Mouse (Mus musculus): ENCODE results near the gene 4933405L10Rik. TPM values are rescaled to one million over a fixed set of nuclear protein-coding genes. Genes with fewer than 3 reads are reported as not detected.

4933405L10Rik gene
- polyA plus RNA-seq, 1 experiment = 0.92 TPM

DNA sequence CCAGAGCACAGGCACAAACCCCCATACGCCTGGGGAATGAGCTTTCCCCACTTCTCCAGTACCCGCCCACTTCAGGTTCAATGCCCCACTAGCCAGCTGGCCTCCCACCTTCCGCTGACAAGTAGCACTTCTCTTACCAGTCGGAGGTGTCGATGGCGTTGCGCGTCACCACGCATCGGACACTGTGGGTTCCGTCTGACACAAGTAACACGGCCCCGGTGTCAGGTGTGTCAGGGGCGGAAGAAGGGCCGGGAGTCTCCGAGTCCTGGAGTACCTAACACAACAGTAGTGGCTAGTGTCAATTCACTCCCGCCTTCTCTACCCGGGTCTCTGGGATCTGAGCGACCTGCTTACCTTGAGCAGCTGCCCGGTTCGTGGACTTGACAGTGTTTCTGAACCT lies 6.9 kb upstream of the 4933405L10Rik start:
- DNase-seq (ENCODE audit: extremely low spot score in 1 of 2, low spot score in 1 of 2) = peak; percentile 59 to 73

DNA sequence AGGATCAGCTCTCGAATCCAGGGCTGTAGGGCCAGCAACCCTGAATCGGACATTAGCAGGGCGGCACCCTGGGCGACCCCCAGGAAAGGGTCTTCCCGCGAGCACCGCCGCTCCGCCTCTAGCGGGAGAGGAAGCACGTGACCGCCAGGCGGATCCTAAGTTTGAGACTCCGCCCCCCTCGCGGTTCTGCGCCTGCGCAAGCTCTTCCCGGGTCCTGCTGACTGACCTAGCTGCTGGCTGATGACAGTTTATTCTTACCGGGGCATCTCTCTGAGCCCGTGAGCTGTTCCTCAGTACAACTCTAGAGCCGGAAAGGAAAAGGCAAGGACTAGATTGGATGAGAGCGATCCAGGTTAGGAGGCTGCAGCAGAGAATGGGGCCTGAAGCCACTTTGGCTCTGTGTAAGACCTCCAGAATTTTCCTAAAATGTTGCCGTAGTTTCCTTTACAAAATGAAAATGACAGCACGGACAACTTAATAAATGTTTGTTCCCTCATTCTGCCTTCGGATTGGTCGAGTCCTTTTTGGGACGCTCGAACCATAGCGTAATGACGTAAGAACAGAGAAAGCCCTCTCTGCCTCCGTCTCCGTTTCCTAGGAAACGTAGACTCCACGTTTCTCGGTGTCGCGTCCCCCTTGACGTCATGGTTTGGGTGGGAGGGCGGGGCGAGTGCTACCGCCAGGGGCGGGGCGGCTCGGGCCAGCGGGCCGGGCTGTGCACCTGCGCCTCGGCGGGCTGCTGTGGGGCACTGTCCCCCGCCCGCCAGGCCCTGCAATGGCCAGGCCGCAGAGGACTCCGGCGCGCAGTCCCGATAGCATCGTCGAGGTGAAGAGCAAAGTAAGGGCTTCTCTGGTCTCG lies 6.3 kb upstream of the 4933405L10Rik start, which contains the start of the genes Acd and Pard6a:
Acd (minus strand) TSS at position 137 of the 859 bp plus-strand sequence.
Pard6a (plus strand) TSS at position 183 of the 859 bp plus-strand sequence.
- DNase-seq (ENCODE audit: extremely low spot score in 1 of 2, low spot score in 1 of 2) = peak; percentile 87 to 97

GRCm38 (mm10) chr8:105702001-105702401 lies 5.5 kb upstream of the 4933405L10Rik start:
- DNase-seq (ENCODE audit: extremely low spot score in 1 of 2, low spot score in 1 of 2) = no peak

GRCm38 (mm10) chr8:105702731-105703415 lies 4.6 kb upstream of the 4933405L10Rik start:
- DNase-seq (ENCODE audit: extremely low spot score in 1 of 2, low spot score in 1 of 2) = no peak

DNA sequence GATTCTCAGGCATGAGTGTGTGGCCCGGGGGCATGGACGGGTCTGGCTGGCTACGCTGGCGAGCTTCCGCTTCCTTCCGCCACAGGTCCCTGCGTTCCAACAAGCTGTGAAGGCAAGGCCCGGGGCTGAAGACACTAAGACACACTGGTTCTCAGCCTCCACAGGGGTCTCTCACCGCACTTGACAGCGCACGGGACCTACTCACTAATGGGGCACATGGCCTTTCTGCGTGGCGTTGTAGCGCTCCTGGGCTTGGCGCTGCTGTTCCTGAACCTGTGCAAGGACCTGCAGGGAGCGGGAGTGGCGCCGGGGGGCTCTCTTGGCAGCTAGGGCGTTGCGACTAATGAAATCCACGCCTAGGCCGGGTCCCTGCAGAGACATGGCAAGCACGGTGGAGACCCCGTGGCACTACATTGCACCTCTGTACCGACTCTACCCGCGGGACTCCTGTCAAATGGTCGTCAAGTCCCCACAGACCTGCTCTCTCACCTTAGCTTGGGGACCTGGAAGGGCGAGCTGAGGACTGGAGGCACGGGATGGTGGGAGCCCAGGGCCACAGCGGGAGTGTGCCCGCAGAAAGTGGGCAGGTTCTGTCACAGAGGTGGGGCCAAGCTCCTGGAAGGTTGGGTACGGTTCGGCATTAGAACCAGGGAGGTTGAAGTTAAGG lies 3.2 kb upstream of the 4933405L10Rik start:
- no peak for DNase-seq (ENCODE audit: extremely low spot score in 1 of 2, low spot score in 1 of 2)

DNA sequence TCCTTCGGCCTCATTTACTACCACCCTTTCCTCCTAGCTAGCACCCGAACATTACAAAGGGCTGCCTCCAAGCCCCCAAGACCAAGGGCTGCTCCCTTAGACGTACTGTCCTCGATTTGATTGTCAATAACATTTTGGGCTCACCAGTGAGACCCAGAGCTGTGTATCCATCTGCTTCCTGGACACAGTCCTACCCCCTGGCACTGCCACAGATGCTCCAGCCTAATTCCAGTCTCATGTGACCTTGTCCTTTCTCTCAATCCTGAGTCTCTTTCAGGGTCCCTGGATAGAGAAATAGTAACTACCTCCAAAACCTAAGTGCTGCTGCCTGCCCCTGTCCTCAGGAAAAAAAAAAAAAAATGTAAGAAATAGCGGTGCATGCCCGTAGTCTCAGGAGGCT lies 2.5 kb upstream of the 4933405L10Rik start:
- no peak for DNase-seq (ENCODE audit: extremely low spot score in 1 of 2, low spot score in 1 of 2)

DNA sequence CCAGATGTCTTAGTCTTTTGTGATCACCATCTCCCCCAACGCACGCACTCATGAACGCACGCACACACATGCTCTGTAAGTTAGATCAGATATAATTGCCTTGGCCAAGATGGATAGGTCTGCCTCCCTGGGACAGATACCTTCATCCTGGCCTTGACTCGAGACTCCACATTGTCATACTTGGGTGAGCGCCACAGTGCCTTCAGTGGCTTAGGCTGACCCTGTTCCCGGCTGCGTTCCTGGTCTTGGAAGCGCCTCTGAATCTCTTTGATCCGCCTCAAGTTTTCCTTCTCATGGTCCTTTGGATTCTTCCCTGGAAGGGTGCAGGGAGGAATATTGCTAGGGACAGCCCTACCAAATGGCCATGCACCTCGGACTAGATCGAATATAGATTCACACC lies 1.0 kb upstream of the 4933405L10Rik start:
- no peak for DNase-seq (ENCODE audit: extremely low spot score in 1 of 2, low spot score in 1 of 2)

DNA sequence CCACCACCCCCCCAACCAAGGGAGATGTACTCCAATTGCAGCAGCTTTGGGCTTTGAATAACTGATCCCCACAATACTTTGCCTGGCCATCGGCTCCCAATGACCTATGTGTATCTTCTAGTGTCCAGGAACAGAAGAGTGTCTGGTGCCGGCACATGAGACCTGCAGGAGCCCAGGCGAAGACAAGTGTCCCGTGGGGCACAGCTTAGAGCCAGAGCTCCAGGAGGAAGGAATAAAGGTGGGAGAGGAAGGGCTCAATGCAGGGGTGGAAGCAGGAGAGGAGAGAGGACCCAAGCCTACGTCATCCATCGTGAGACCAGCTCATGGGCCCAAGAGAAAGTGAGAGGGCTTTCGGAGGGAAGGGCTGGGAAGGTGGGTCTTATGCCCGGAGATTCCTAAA lies 1.2 kb downstream of the 4933405L10Rik start:
- no peak for DNase-seq (ENCODE audit: extremely low spot score in 1 of 2, low spot score in 1 of 2)

GRCm38 (mm10) chr8:105709317-105709716 lies 1.9 kb downstream of the 4933405L10Rik start:
- DNase-seq (ENCODE audit: extremely low spot score in 1 of 2, low spot score in 1 of 2) = no peak

- DNase-seq (ENCODE audit: extremely low spot score in 1 of 2, low spot score in 1 of 2) = no peak
Measured at GRCm38 (mm10) chr8:105712286-105712685, 4.8 kb downstream of the 4933405L10Rik start.

DNA sequence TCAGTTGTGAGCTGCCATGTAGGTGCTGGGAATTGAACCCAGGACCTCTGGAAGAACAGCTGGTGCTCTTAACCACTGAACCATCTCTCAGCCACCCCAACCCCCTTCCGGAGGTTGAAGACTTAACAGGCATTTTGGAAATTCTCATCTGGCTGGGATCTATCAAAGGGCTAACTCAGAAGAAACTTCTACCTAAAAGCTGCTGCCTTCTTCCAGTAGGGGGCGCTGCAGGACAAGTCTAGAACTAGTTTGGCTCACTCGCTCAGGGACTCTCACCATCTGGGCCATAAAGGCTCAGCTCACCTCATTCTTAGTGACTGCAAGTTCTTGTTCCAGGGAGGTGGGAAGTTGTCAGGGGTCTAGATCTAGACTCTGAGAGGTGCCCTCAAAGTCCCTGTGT lies 6.7 kb downstream of the 4933405L10Rik start:
- DNase-seq (ENCODE audit: extremely low spot score in 1 of 2, low spot score in 1 of 2) = peak in 1 of 2 experiments; percentile 92

GRCm38 (mm10) chr8:105715042-105715441 lies 7.6 kb downstream of the 4933405L10Rik start:
- no peak for DNase-seq (ENCODE audit: extremely low spot score in 1 of 2, low spot score in 1 of 2)

DNA sequence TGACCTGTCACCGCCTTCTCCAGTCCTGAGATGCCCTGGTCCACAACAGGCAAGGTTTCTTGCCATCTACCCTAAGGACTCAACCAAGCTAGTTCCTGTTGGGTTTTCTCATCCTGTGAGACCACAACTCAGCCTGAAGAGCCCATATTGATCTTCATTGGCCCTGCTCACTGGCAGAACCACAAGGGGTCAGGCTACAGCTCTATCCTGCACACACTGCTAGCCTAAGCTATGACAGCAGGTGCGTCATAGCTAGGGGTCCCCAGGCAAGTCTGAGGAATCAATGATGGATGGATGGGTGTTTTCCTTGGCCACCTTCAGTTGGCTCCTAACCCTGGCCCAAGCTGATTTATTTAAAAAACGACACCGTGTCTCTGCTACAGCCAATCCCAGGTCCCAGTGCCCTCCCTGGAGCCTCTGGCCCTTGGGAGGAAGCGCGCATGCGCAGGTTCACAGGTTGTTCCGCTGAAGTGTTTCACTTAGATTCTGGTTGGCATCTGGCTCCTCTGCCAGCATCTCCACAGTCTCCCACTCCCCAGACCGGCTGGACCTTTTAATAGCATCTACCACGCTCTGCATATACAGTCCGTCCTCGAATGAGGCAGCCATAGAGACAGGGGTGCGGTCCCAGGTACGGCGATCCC lies 9.0 kb downstream of the 4933405L10Rik start:
- no peak for DNase-seq (ENCODE audit: extremely low spot score in 1 of 2, low spot score in 1 of 2)

- no peak for DNase-seq (ENCODE audit: extremely low spot score in 1 of 2, low spot score in 1 of 2)
Measured at GRCm38 (mm10) chr8:105719637-105720036, 12.2 kb downstream of the 4933405L10Rik start.

DNA sequence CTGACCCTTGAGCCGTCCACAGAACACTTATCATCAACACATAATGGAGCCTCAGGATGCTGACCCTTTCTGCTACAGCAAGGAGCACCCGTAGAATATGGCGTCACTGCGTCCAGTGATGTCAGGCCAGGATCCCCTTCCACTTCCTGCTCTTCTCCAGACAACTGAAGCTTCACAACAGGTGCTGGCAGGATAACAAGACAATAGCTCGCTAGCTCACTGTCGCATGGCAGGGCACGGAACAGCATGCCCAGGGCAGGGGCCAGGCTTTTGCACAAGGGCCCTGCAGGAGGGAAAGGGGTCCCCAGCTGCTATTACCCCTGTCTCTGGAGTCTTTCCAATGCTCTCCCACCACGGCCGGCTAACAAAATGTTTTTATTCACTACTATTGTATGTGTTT lies 15.4 kb downstream of the 4933405L10Rik start:
- DNase-seq (ENCODE audit: extremely low spot score in 1 of 2, low spot score in 1 of 2) = no peak

DNA sequence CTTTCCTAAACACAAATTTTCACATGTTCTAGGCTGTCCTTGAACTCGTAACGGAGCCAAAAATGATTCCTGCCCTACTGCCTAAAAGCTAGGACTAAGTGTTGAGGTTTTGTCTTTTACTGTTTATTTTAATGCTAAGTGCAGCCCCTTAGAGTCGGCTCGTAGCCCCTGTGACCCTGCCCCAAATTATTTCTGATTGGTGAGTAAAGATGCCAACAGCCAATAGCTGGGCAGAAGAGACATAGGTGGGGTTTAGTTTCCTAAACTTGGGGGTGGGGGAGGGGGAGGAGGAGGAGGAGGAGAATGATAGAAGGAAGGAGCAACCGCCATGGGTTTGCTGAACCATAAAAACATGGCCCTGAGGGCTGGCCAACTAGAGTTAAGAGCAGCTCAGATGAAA lies 18.3 kb downstream of the 4933405L10Rik start:
- no peak for DNase-seq (ENCODE audit: extremely low spot score in 1 of 2, low spot score in 1 of 2)

DNA sequence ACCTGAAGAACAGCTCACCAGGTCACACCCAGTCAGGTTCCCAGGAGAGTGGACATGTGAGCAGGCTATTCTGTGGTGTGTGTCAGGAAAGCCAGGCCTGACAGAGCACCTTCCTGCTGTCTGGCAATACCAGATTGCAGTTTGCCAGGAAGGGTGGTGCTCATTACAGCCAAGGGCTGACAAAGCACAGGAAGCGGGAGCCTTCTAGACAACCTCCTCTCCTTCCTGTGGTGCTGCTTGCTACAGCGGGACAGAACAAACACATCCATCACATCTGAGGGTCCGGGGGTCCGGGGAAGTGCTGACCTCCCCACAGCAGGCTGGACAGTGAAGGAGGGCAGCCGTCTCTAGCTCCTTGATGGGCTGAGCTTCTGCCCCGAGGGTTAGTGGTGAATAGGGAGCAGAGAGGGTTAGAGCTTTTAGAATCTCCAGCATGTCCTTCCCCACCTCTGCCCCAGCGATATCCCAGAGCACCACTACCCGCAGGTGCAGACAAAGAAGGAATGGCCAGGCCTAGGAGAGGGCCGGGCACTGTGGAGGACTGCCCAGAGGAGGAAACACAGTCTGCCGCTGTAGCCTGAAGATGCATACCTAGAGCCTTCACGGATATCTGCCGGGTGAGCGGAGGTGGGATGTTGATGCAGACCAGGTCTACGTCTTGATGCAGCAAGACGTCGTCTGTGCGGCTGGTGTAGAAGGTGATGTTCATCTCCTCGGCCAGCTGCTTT lies 20.1 kb downstream of the 4933405L10Rik start:
- no peak for DNase-seq (ENCODE audit: extremely low spot score in 1 of 2, low spot score in 1 of 2)

- DNase-seq (ENCODE audit: extremely low spot score in 1 of 2, low spot score in 1 of 2) = no peak
Measured at GRCm38 (mm10) chr8:105732186-105732585, 24.7 kb downstream of the 4933405L10Rik start.

DNA sequence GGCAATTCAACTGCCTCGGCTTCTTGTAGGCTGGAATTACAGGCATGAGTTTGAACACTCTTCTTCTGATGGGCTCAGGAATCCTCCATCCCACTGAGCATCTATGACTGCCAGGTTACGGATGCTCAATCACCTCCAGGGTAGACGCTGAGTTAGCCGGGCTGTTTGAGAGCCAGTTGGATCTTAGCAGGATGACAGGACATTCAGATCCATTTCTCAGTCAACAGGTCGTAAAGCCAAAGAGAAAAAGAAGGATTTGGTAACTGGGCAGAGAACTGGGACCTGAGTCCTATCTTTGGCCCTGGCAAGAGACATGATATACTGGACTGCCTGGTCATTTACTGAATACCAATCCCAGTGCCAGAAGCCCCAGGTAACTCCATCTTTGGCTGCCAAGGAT lies 31.8 kb downstream of the 4933405L10Rik start:
- DNase-seq (ENCODE audit: extremely low spot score in 1 of 2, low spot score in 1 of 2) = no peak

DNA sequence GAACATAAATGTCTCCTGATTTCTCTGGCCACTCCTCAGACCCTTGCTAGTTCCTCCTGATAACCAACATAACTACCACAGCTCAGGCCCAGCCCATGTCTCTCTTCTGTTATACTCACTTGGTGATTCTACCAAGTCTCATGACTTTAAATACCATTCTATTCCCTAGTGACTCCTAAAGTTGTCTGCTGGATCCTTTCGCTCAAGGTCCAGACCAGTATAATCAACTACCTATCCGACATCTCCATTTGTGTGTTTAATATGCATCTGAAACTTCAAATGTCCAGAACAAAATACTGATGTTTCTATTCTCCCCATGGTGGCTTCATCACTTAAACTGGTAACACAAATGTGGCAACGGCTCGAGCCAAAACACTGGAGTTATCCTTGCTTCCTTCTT lies 35.8 kb downstream of the 4933405L10Rik start:
- DNase-seq (ENCODE audit: extremely low spot score in 1 of 2, low spot score in 1 of 2) = no peak

All from frontal cortex, adult 2 months (tissue).